Mouse (Mus musculus) liver, embryonic 14.5 days (tissue): Measurements from ENCODE around the gene Acot11. TPM values are rescaled to one million over a fixed set of nuclear protein-coding genes. Genes with fewer than 3 reads are reported as not detected.

Experiments used
- ATAC-seq: fragments of 200-750 bp; cut with Nextera tagmentation; 2 replicates; pipeline ENCODE4 v1.8.0; 2017; ENCODE audit warnings: moderate number of reproducible peaks, mild to moderate bottlenecking, moderate library complexity; ENCODE audit not compliant: insufficient read depth
- DNase-seq, 3 experiments: peaks; one replicate each; pipeline ENCODE4 v3.0.0-alpha.2; 2012 to 2013; ENCODE audit warnings: low read depth in 3 of 3, low spot score in 3 of 3
- H3K27ac ChIP-seq: fragments of 300-500 bp; sonication (generic); 2 replicates; pipeline ENCODE4 v1.5.1; 2014; ENCODE audit warnings: moderate library complexity, mild to moderate bottlenecking, control low read depth, inconsistent platforms
- H3K27me3 ChIP-seq: fragments of 300-500 bp; sonication (generic); 2 replicates; pipeline ENCODE4 v1.6.1; 2014; ENCODE audit warnings: mild to moderate bottlenecking, low read length, moderate library complexity; ENCODE audit not compliant: control insufficient read depth, insufficient read depth
- H3K36me3 ChIP-seq: fragments of 300-500 bp; sonication (generic); replicated peaks from 2 replicates; pipeline ENCODE4 v1.6.1; 2014; ENCODE audit warnings: low read depth; ENCODE audit not compliant: control insufficient read depth, insufficient read depth
- H3K4me1 ChIP-seq, 2 experiments: fragments of 200-500 bp in 1 of 2; fragments of 300-500 bp in 1 of 2; sonication (generic) in 1 of 2; replicated peaks; 2 replicates each; pipeline ENCODE4 v1.6.1; 2012 to 2014; ENCODE audit warnings: antibody characterized with exemption in 1 of 2, inconsistent platforms in 1 of 2, low read length in 1 of 2; ENCODE audit not compliant: control insufficient read depth in 2 of 2, insufficient read depth in 2 of 2
- H3K4me2 ChIP-seq: fragments of 300-500 bp; sonication (generic); 2 replicates; pipeline ENCODE4 v1.6.1; 2014; ENCODE audit warnings: low read depth, mild to moderate bottlenecking, control low read depth, moderate library complexity
- H3K4me3 ChIP-seq, 2 experiments: fragments of 200-500 bp in 1 of 2; fragments of 300-500 bp in 1 of 2; sonication (generic) in 1 of 2; 2 replicates each; pipeline ENCODE4 v1.5.1; 2012 to 2014; ENCODE audit warnings: low read depth in 2 of 2, low read length in 2 of 2, mild to moderate bottlenecking in 2 of 2, control low read depth in 1 of 2, inconsistent platforms in 1 of 2, moderate library complexity in 1 of 2; ENCODE audit not compliant: insufficient read depth in 1 of 2
- H3K9ac ChIP-seq: fragments of 300-500 bp; sonication (generic); replicated peaks from 2 replicates; pipeline ENCODE4 v1.6.1; 2014; ENCODE audit warnings: mild to moderate bottlenecking, control low read depth, moderate library complexity
- H3K9me3 ChIP-seq: fragments of 300-500 bp; sonication (generic); 2 replicates; pipeline ENCODE4 v1.6.1; 2016; ENCODE audit warnings: low read length, mixed read lengths; ENCODE audit not compliant: control insufficient read depth
- CTCF ChIP-seq: IDR thresholded peaks from 2 replicates; pipeline ENCODE4 v1.5.1; 2016; ENCODE audit warnings: antibody characterized with exemption, low read depth, control low read depth
- EP300 ChIP-seq: IDR thresholded peaks from 2 replicates; pipeline ENCODE4 v1.6.1; 2016; ENCODE audit warnings: antibody characterized with exemption, low read depth
- WGBS: fragments of 180-500 bp; shearing (Covaris S2); extraction: QIAGEN DNeasy Blood & Tissue Kit; methylation state at CpG from one replicate; pipeline ENCODE4 v1.1.7; 2014; ENCODE audit not compliant: insufficient replicate concordance; 5-methylcytosine and 5-hydroxymethylcytosine counted together
- polyA plus RNA-seq, 2 experiments: library from polyadenylated mRNA; depleted of rRNA in 1 of 2; stranded (reverse) in 1 of 2; unstranded in 1 of 2; fragments of >200 nt; fragmentation: Nextera tagmentation in 1 of 2; extraction: Ambion mirVana in 1 of 2; gene quantifications; 2 replicates each; pipeline versions ENCODE4 v1.2.1 to v1.2.3; 2012 to 2014

Gene Acot11
- polyA plus RNA-seq, 2 experiments, result 4.1 TPM

DNA sequence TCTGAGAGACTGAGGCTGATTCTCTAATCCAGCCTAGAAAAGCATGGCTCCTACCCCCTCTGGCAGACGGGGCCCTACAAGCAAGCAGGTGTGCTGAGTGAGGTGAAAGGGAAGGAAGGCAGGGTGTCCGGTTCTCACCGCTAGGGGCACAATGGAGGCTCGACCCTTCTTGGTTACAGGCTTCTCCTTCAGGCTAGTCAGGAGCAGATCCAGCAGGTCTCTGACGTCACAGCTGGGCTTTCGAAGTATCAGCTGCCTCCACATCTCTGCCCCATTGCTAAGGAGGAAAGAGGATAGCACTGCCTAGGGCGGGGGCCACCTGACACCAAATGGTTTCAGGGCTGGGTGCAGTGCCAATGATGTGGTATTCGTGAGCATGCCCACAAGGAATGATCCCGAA lies 104.8 kb downstream of the Acot11 start:
- 13% methylated on average over 9 of the region's 9 CpGs for WGBS
- ATAC-seq, result no peak

More for the DNA sequence above, 104.8 kb downstream of the Acot11 start:
- TF ChIP-seq CTCF (peak; percentile 78), EP300 (no peak)
- H3K4me1 ChIP-seq, result no peaks in the 10 kb centered on the region
- H3K9ac ChIP-seq, result no peak overlapping the region
- H3K4me2 ChIP-seq, result no peak overlapping the region
- H3K9me3 ChIP-seq, result no peaks in the 10 kb centered on the region
- DNase-seq, result no peak
- no peaks in the 10 kb centered on the region for H3K27me3 ChIP-seq
- no peak overlapping the region for H3K27ac ChIP-seq
- no peak overlapping the region for H3K4me3 ChIP-seq
- no peaks in the 10 kb centered on the region for H3K36me3 ChIP-seq

Other genes starting within 250 kb of the Acot11 start
- gene Dhcr24, start 244.0 kb downstream of the Acot11 start, polyA plus RNA-seq (2012; rRNA removed), result 52.8 and 53.2 TPM in 2 replicates
- 20.5 and 25.3 TPM in 2 replicates for gene Dhcr24, start 244.0 kb downstream of the Acot11 start, polyA plus RNA-seq (2014; fragmentation: Nextera tagmentation; extraction: Ambion mirVana)
- 0.10 TPM in 1 of 2 replicates, not detected in the other for gene Lexm, start 187.8 kb downstream of the Acot11 start, polyA plus RNA-seq (2012; rRNA removed)
- not detected in 2 replicates for gene Lexm, start 187.8 kb downstream of the Acot11 start, polyA plus RNA-seq (2014; fragmentation: Nextera tagmentation; extraction: Ambion mirVana)
- gene Ttc22, start 182.6 kb downstream of the Acot11 start, polyA plus RNA-seq (2012; rRNA removed), result 0.02 and 0.13 TPM in 2 replicates
- 0.06 TPM in 1 of 2 replicates, not detected in the other for gene Ttc22, start 182.6 kb downstream of the Acot11 start, polyA plus RNA-seq (2014; fragmentation: Nextera tagmentation; extraction: Ambion mirVana)
- gene Pars2, start 153.9 kb downstream of the Acot11 start, polyA plus RNA-seq (2012; rRNA removed), result 3.8 and 3.9 TPM in 2 replicates
- 4.3 and 5.8 TPM in 2 replicates for gene Pars2, start 153.9 kb downstream of the Acot11 start, polyA plus RNA-seq (2014; fragmentation: Nextera tagmentation; extraction: Ambion mirVana)
- gene Ttc4, start 126.1 kb downstream of the Acot11 start, polyA plus RNA-seq (2012; rRNA removed), result 31.1 and 34.3 TPM in 2 replicates
- 30.6 and 31.1 TPM in 2 replicates for gene Ttc4, start 126.1 kb downstream of the Acot11 start, polyA plus RNA-seq (2014; fragmentation: Nextera tagmentation; extraction: Ambion mirVana)
- gene Mroh7, start 74.1 kb downstream of the Acot11 start, polyA plus RNA-seq (2012; rRNA removed), result 0.16 and 0.22 TPM in 2 replicates
- 0.06 and 0.14 TPM in 2 replicates for gene Mroh7, start 74.1 kb downstream of the Acot11 start, polyA plus RNA-seq (2014; fragmentation: Nextera tagmentation; extraction: Ambion mirVana)
- 0.03 and 0.06 TPM in 2 replicates for gene Fam151a, start 71.1 kb downstream of the Acot11 start, polyA plus RNA-seq (2012; rRNA removed)
- gene Fam151a, start 71.1 kb downstream of the Acot11 start, polyA plus RNA-seq (2014; fragmentation: Nextera tagmentation; extraction: Ambion mirVana), result not detected in 2 replicates
- gene Ssbp3, start 105.7 kb upstream of the Acot11 start, polyA plus RNA-seq (2012; rRNA removed), result 48.4 and 52.1 TPM in 2 replicates
- gene Ssbp3, start 105.7 kb upstream of the Acot11 start, polyA plus RNA-seq (2014; fragmentation: Nextera tagmentation; extraction: Ambion mirVana), result 33.0 and 37.9 TPM in 2 replicates